Mouse (Mus musculus) C2C12 (cell line): ENCODE measurements around the gene Creb3l1.

Experiments
- CTCF ChIP-seq: IDR thresholded peaks from one replicate; pipeline ENCODE4 v1.5.1; 2011; ENCODE audit not compliant: control insufficient read depth, insufficient read depth, insufficient read length
- MAX ChIP-seq: IDR thresholded peaks from one replicate; pipeline ENCODE4 v1.6.1; 2011; ENCODE audit warnings: mild to moderate bottlenecking, control low read depth

- TF ChIP-seq CTCF = no peak
- peak; percentile 92 for TF ChIP-seq MAX
These were observed 31.0 kb upstream of the Creb3l1 start for GRCm38 (mm10) chr2:92055101-92055813.
